Mouse (Mus musculus) liver, embryonic 16.5 days (tissue): ENCODE data around the gene Usp28. TPM values are rescaled to one million over a fixed set of nuclear protein-coding genes. Genes with fewer than 3 reads are reported as not detected.

Source experiments
- ATAC-seq: fragments of 200-750 bp; cut with Nextera tagmentation; 2 replicates; pipeline ENCODE4 v1.8.0; 2017; ENCODE audit warnings: low read depth, mild to moderate bottlenecking, moderate number of reproducible peaks, moderate library complexity
- H3K27ac ChIP-seq: fragments of 300-500 bp; sonication (generic); 2 replicates; pipeline ENCODE4 v1.5.1; 2014; ENCODE audit warnings: mild to moderate bottlenecking, low read length
- H3K27me3 ChIP-seq: fragments of 300-500 bp; sonication (generic); 2 replicates; pipeline ENCODE4 v1.6.1; 2014; ENCODE audit warnings: low read depth, low read length, mixed read lengths; ENCODE audit not compliant: control insufficient read depth, insufficient read depth
- H3K36me3 ChIP-seq: fragments of 300-500 bp; sonication (generic); 2 replicates; pipeline ENCODE4 v1.6.1; 2014; ENCODE audit warnings: mild to moderate bottlenecking; ENCODE audit not compliant: control insufficient read depth, insufficient read depth
- H3K4me1 ChIP-seq: fragments of 300-500 bp; sonication (generic); 2 replicates; pipeline ENCODE4 v1.6.1; 2014; ENCODE audit warnings: low read depth, low read length, mixed read lengths; ENCODE audit not compliant: control insufficient read depth
- H3K4me2 ChIP-seq: fragments of 300-500 bp; sonication (generic); 2 replicates; pipeline ENCODE4 v1.6.1; 2014; ENCODE audit warnings: low read depth, low read length, mixed read lengths
- H3K4me3 ChIP-seq: fragments of 300-500 bp; sonication (generic); 2 replicates; pipeline ENCODE4 v1.5.1; 2014; ENCODE audit warnings: low read depth, mild to moderate bottlenecking, low read length
- H3K9ac ChIP-seq: fragments of 300-500 bp; sonication (generic); 2 replicates; pipeline ENCODE4 v1.6.1; 2014; ENCODE audit warnings: low read depth, low read length
- H3K9me3 ChIP-seq: fragments of 300-500 bp; sonication (generic); replicated peaks from 2 replicates; pipeline ENCODE4 v1.6.1; 2016; ENCODE audit warnings: low read length; ENCODE audit not compliant: control insufficient read depth
- WGBS: fragments of 180-500 bp; shearing (Covaris S2); extraction: QIAGEN DNeasy Blood & Tissue Kit; methylation state at CpG from one replicate; pipeline ENCODE4 v1.1.7; 2014; ENCODE audit not compliant: insufficient replicate concordance; 5-methylcytosine and 5-hydroxymethylcytosine counted together
- polyA plus RNA-seq: library from polyadenylated mRNA; unstranded; fragments of >200 nt; fragmentation: Nextera tagmentation; extraction: Ambion mirVana; gene quantifications from 2 replicates; pipeline ENCODE4 v1.2.1, GENCODE M21; 2015

Gene Usp28
- 5.9 and 6.3 TPM in 2 replicates for polyA plus RNA-seq

- ATAC-seq: peak; percentile 92
- WGBS: under 1% methylated on average over 82 of the region's 94 CpGs
- no peaks in the 10 kb centered on the region for H3K9me3 ChIP-seq
- no peaks in the 10 kb centered on the region for H3K36me3 ChIP-seq
- H3K27me3 ChIP-seq: no peaks in the 10 kb centered on the region
- H3K4me1 ChIP-seq: peaks cover 28% of the 10 kb centered on the region
- peak within 1 kb of the TSS; percentile 82 for H3K4me3 ChIP-seq
- peak within 1 kb of the TSS; percentile 82 for H3K9ac ChIP-seq
- H3K27ac ChIP-seq: peak within 1 kb of the TSS; percentile 82
- peak within 1 kb of the TSS; percentile 99 for H3K4me2 ChIP-seq
Observed at GRCm38 (mm10) chr9:48984845-48985707, at the start of gene Usp28. Gene Usp28 (plus strand): TSS chr9:48985375.

- WGBS: 37% methylated on average over 1 of the region's 1 CpGs
- H3K4me1 ChIP-seq: no peaks in the 10 kb centered on the region
- H3K27me3 ChIP-seq: no peaks in the 10 kb centered on the region
- H3K36me3 ChIP-seq: no peaks in the 10 kb centered on the region
- H3K27ac ChIP-seq: no peak overlapping the region
- H3K9me3 ChIP-seq: no peaks in the 10 kb centered on the region
- ATAC-seq: no peak
- no peak overlapping the region for H3K9ac ChIP-seq
- H3K4me3 ChIP-seq: no peak overlapping the region
- no peak overlapping the region for H3K4me2 ChIP-seq
Observed at GRCm38 (mm10) chr9:48942349-48942748, 42.8 kb upstream of the Usp28 start.

- H3K4me1 ChIP-seq: no peaks in the 10 kb centered on the region
- no peaks in the 10 kb centered on the region for H3K36me3 ChIP-seq
- no peak overlapping the region for H3K27ac ChIP-seq
- no peak overlapping the region for H3K4me2 ChIP-seq
- no peaks in the 10 kb centered on the region for H3K27me3 ChIP-seq
- WGBS: 76% methylated on average over 4 of the region's 4 CpGs
- no peak for ATAC-seq
- H3K9me3 ChIP-seq: no peaks in the 10 kb centered on the region
- no peak overlapping the region for H3K4me3 ChIP-seq
- H3K9ac ChIP-seq: no peak overlapping the region
Observed at GRCm38 (mm10) chr9:48947565-48947964, 37.6 kb upstream of the Usp28 start.

GRCm38 (mm10) chr9:48961314-48961713 lies 23.9 kb upstream of the Usp28 start:
- Histone ChIP-seq H3K27me3 (peaks cover 17% of the 10 kb centered on the region), H3K4me3 (no peak overlapping the region), H3K36me3 (no peaks in the 10 kb centered on the region), H3K9ac (no peak overlapping the region), H3K4me2 (no peak overlapping the region), H3K27ac (no peak overlapping the region), H3K9me3 (no peaks in the 10 kb centered on the region), H3K4me1 (no peaks in the 10 kb centered on the region)
- 31% methylated on average over 12 of the region's 12 CpGs for WGBS
- ATAC-seq: no peak

GRCm38 (mm10) chr9:48962131-48962530 lies 23.0 kb upstream of the Usp28 start:
- Histone ChIP-seq H3K4me2 (no peak overlapping the region), H3K36me3 (no peaks in the 10 kb centered on the region), H3K9me3 (no peaks in the 10 kb centered on the region), H3K4me1 (no peaks in the 10 kb centered on the region), H3K4me3 (no peak overlapping the region), H3K27ac (no peak overlapping the region), H3K9ac (no peak overlapping the region), H3K27me3 (peaks cover 17% of the 10 kb centered on the region)
- 24% methylated on average over 7 of the region's 7 CpGs for whole genome bisulfite sequencing
- ATAC-seq: no peak

- Histone ChIP-seq H3K4me2 (no peak within 1 kb of the TSS), H3K4me1 (no peaks in the 10 kb centered on the region), H3K4me3 (no peak within 1 kb of the TSS), H3K27me3 (peaks cover 17% of the 10 kb centered on the region), H3K36me3 (no peaks in the 10 kb centered on the region), H3K9ac (no peak within 1 kb of the TSS), H3K27ac (no peak within 1 kb of the TSS), H3K9me3 (no peaks in the 10 kb centered on the region)
- 48% methylated on average over 7 of the region's 7 CpGs for WGBS
- ATAC-seq: no peak
Observed at GRCm38 (mm10) chr9:48964587-48965040, 20.6 kb upstream of the Usp28 start, which contains the start of gene Htr3b. Gene Htr3b (minus strand): TSS chr9:48964990.

GRCm38 (mm10) chr9:48972494-48972893 lies 12.7 kb upstream of the Usp28 start:
- Histone ChIP-seq H3K4me2 (no peak overlapping the region), H3K9me3 (no peaks in the 10 kb centered on the region), H3K4me1 (no peaks in the 10 kb centered on the region), H3K36me3 (no peaks in the 10 kb centered on the region), H3K9ac (no peak overlapping the region), H3K27ac (no peak overlapping the region), H3K4me3 (no peak overlapping the region), H3K27me3 (no peaks in the 10 kb centered on the region)
- 31% methylated on average over 3 of the region's 3 CpGs for WGBS
- no peak for ATAC-seq

GRCm38 (mm10) chr9:48976661-48977355 lies 8.4 kb upstream of the Usp28 start:
- WGBS: 52% methylated on average over 6 of the region's 6 CpGs

GRCm38 (mm10) chr9:48980371-48980770 lies 4.8 kb upstream of the Usp28 start:
- H3K4me1 ChIP-seq: peaks cover 13% of the 10 kb centered on the region
- H3K27ac ChIP-seq: no peak overlapping the region
- H3K9ac ChIP-seq: no peak overlapping the region
- H3K4me3 ChIP-seq: no peak overlapping the region
- H3K9me3 ChIP-seq: no peaks in the 10 kb centered on the region
- H3K36me3 ChIP-seq: no peaks in the 10 kb centered on the region
- no peak overlapping the region for H3K4me2 ChIP-seq
- ATAC-seq: no peak
- no peaks in the 10 kb centered on the region for H3K27me3 ChIP-seq
- 62% methylated on average over 5 of the region's 5 CpGs for WGBS

More at GRCm38 (mm10) chr9:48976661-48977355, 8.4 kb upstream of the Usp28 start:
- Histone ChIP-seq H3K27ac (no peak overlapping the region), H3K9ac (no peak overlapping the region), H3K9me3 (no peaks in the 10 kb centered on the region), H3K36me3 (no peaks in the 10 kb centered on the region), H3K4me1 (peaks cover 4% of the 10 kb centered on the region), H3K27me3 (no peaks in the 10 kb centered on the region), H3K4me2 (no peak overlapping the region), H3K4me3 (no peak overlapping the region)
- no peak for ATAC-seq
